Mouse (Mus musculus) heart, embryonic 14.5 days (tissue): ENCODE data around the gene Bcl2l12. TPM values are rescaled to one million over a fixed set of nuclear protein-coding genes. Genes with fewer than 3 reads are reported as not detected.
A peak's percentile ranks its signal among the peaks of the same experiment; 100 is the strongest.

ENCODE experiments used
- ATAC-seq: fragments of 200-750 bp; cut with Nextera tagmentation; 2 replicates; pipeline ENCODE4 v1.8.0; 2017; ENCODE audit warnings: low read depth, moderate TSS enrichment; ENCODE audit not compliant: insufficient number of reproducible peaks, insufficient read depth, low FRiP score
- H3K27ac ChIP-seq, 2 experiments: fragments of 200-500 bp in 1 of 2; fragments of 300-500 bp in 1 of 2; sonication (generic) in 1 of 2; replicated peaks in 1 of 2; 2 replicates each; pipeline ENCODE4 v1.5.1; 2012 to 2014; ENCODE audit warnings: low read depth in 2 of 2, low read length in 2 of 2, control low read depth in 1 of 2, mild to moderate bottlenecking in 1 of 2, mixed read lengths in 1 of 2; ENCODE audit not compliant: control insufficient read depth in 1 of 2, insufficient read depth in 1 of 2
- H3K27me3 ChIP-seq: fragments of 300-500 bp; sonication (generic); 2 replicates; pipeline ENCODE4 v1.6.1; 2014; ENCODE audit warnings: mild to moderate bottlenecking, low read length, control low read depth; ENCODE audit not compliant: control insufficient read depth, insufficient read depth
- H3K36me3 ChIP-seq: fragments of 300-500 bp; sonication (generic); 2 replicates; pipeline ENCODE4 v1.6.1; 2014; ENCODE audit warnings: mild to moderate bottlenecking, control low read depth, low read length, mixed read lengths; ENCODE audit not compliant: control insufficient read depth, insufficient read depth
- H3K4me1 ChIP-seq, 2 experiments: fragments of 200-500 bp in 1 of 2; fragments of 300-500 bp in 1 of 2; sonication (generic) in 1 of 2; 2 replicates each; pipeline ENCODE4 v1.6.1; 2012 to 2014; ENCODE audit warnings: low read length in 2 of 2, control low read depth in 1 of 2, mixed read lengths in 1 of 2; ENCODE audit not compliant: control insufficient read depth in 2 of 2, insufficient read depth in 2 of 2
- H3K4me2 ChIP-seq: fragments of 300-500 bp; sonication (generic); 2 replicates; pipeline ENCODE4 v1.6.1; 2014; ENCODE audit warnings: mild to moderate bottlenecking, low read length
- H3K4me3 ChIP-seq, 2 experiments: fragments of 200-500 bp in 1 of 2; fragments of 300-500 bp in 1 of 2; sonication (generic) in 1 of 2; 2 replicates each; pipeline ENCODE4 v1.5.1; 2012 to 2014; ENCODE audit warnings: low read length in 2 of 2, mild to moderate bottlenecking in 2 of 2, control low read depth in 1 of 2, low read depth in 1 of 2, moderate library complexity in 1 of 2; ENCODE audit not compliant: control insufficient read depth in 1 of 2, insufficient read depth in 1 of 2
- H3K9ac ChIP-seq: fragments of 300-500 bp; sonication (generic); 2 replicates; pipeline ENCODE4 v1.6.1; 2014; ENCODE audit warnings: mild to moderate bottlenecking, low read length
- H3K9me3 ChIP-seq: fragments of 300-500 bp; sonication (generic); 2 replicates; pipeline ENCODE4 v1.6.1; 2016; ENCODE audit warnings: low read length, control low read depth; ENCODE audit not compliant: control insufficient read depth
- WGBS: fragments of 180-500 bp; shearing (Covaris S2); extraction: QIAGEN DNeasy Blood & Tissue Kit; methylation state at CpG from one replicate; pipeline ENCODE4 v1.1.7; 2014; 5-methylcytosine and 5-hydroxymethylcytosine counted together
- polyA plus RNA-seq: library from polyadenylated mRNA; unstranded; fragments of >200 nt; fragmentation: Nextera tagmentation; extraction: Ambion mirVana; gene quantifications from 2 replicates; pipeline ENCODE4 v1.2.1, GENCODE M21; 2014

The Bcl2l12 gene
- polyA plus RNA-seq, 1 experiment from 2014 or later: 35.4 TPM

DNA sequence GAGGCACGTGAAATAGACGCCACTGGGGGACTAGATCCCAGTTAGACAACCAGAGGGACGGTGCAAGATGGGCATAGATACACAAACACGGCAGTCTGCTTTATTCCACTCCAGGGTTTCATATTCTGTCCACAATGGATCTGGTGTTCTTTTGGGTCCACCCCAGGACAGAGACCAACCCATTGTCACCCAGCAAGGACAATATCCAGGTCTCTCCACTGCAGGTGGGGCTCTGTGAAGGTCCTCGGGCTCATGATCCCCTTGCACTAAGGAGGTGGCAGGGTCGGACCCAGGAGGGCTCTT lies 23.4 kb downstream of the Bcl2l12 start:
- H3K9me3 ChIP-seq: no peaks in the 10 kb centered on the region
- peaks cover 46% of the 10 kb centered on the region for H3K36me3 ChIP-seq
- peak overlapping the region; percentile 80 for H3K4me2 ChIP-seq
- H3K4me3 ChIP-seq: no peak overlapping the region
- no peak for ATAC-seq
- H3K27ac ChIP-seq: no peak overlapping the region
- WGBS: 21% methylated on average over 6 of the region's 6 CpGs
- no peak overlapping the region for H3K9ac ChIP-seq
- H3K4me1 ChIP-seq: peaks cover 4 to 23% of the 10 kb centered on the region in 2 experiments; a peak in 3 of 4 replicates
- H3K27me3 ChIP-seq: no peaks in the 10 kb centered on the region

DNA sequence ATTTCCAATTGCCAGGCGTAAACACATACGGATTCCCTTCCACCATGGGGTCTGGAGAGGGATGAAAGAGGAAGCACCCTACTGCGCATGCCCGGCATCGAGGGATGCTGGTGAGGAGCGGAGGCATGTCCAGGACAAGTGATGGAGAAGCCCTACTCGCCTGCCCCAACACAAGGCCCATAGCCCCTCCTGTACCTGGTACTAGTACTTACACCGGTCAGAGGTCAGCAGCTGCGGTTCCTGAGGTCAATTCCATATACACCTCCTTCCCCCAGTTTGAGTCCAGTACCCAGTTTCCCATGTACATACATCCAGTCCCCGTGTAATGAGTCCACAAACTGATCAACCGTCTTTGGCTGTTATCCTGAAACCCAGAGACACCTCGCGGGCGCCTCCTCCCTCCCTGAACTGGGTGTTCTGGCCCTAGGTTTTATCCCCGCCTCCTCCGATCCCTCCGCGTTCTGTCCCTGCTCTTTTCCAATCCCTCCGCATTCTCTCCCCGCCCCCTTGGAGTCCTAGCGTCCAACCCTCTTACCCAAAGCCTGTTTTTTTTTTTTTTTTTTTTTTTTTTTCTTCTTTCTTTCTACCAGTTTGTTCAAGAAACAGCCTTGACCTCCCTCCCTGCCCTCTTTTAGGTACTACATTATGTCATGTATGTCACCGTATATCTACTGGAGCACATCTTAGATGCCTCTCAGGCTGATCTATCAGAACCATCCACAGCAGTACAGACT lies 24.0 kb downstream of the Bcl2l12 start, which contains the start of gene Cpt1c:
Cpt1c (minus strand) TSS at position 469 of the 734 bp plus-strand sequence.
- no peaks in the 10 kb centered on the region for H3K27me3 ChIP-seq
- H3K9me3 ChIP-seq: no peaks in the 10 kb centered on the region
- H3K9ac ChIP-seq: peak within 1 kb of the TSS; percentile 68
- peaks cover 4 to 23% of the 10 kb centered on the region in 2 experiments; a peak in 3 of 4 replicates for H3K4me1 ChIP-seq
- peak within 1 kb of the TSS; percentile 80 for H3K4me2 ChIP-seq
- peak within 1 kb of the TSS; percentile 42 to 50 for H3K4me3 ChIP-seq
- H3K27ac ChIP-seq: peak within 1 kb of the TSS; percentile 30 to 53
- H3K36me3 ChIP-seq: peaks cover 41% of the 10 kb centered on the region
- ATAC-seq: no peak
- WGBS: 3% methylated on average over 22 of the region's 22 CpGs

DNA sequence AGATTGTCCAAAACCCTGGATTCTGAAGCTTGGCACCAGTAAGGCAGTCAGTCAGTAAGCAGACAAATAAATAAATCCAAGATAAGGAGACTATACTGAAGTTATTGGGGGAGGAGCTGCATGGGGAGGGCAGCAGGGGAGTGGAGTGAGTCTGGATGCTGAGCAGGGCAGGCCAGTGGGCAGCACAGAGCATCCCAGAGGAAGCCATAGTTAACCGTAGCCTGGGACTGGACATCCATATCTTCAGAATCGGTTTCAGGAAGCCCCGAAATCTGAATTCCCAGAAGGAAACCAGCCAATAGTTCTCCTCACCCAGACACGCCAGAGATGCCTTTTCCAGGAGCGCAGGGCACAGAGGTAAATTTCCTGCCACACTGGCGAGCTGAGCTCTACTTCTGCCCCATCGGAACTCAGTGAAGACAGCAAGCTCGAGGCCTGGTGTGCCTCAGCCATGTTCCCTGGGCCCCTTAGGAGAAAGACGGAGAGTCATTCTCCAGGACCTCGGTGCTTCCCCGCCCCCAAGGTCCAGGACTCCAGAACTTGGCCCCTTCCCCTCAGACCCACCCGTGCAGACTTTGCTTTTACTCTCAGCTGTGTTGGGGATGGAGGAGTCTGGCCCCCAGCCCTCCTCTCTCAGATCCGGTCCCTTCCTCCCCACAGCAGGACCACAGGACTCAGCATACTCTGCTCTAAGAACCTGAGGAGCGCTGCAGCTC lies 24.9 kb downstream of the Bcl2l12 start:
- Histone ChIP-seq H3K4me3 (peak overlapping the region; percentile 42 to 50), H3K27ac (peak overlapping the region in 1 of 2 experiments; percentile 53; a peak in 1 of 4 replicates), H3K36me3 (peaks cover 31% of the 10 kb centered on the region), H3K4me1 (peaks cover 4 to 23% of the 10 kb centered on the region in 2 experiments; a peak in 3 of 4 replicates), H3K4me2 (peak overlapping the region; percentile 80), H3K9ac (peak overlapping the region; percentile 68), H3K9me3 (no peaks in the 10 kb centered on the region), H3K27me3 (no peaks in the 10 kb centered on the region)
- ATAC-seq: no peak
- 45% methylated on average over 14 of the region's 14 CpGs for WGBS

DNA sequence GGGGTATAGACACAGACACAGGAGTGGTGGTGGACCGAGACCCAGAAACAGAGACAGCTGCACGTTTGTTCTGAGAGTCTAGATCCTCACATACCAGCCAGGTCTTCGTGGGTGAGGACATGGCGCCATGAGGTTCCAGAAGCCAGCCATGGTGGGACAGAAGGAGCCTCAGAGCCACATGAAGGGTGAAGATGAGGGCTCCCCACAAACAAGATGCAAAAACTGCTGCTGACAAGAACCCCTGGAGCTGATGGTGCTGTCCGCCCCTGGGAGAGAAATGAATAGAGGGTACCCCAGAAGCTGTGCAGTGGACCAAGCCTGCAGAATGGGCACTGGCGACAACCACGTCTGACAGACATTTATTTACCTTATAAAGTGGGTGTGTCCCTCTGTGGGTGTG lies 27.4 kb downstream of the Bcl2l12 start:
- Histone ChIP-seq H3K27me3 (no peaks in the 10 kb centered on the region), H3K27ac (no peak overlapping the region), H3K36me3 (peaks cover 7% of the 10 kb centered on the region), H3K9ac (peak overlapping the region; percentile 72), H3K4me1 (peaks cover 4 to 23% of the 10 kb centered on the region in 2 experiments; a peak in 3 of 4 replicates), H3K4me3 (no peak overlapping the region), H3K9me3 (no peaks in the 10 kb centered on the region), H3K4me2 (peak overlapping the region; percentile 86)
- no peak for ATAC-seq
- 73% methylated on average over 7 of the region's 7 CpGs for WGBS

DNA sequence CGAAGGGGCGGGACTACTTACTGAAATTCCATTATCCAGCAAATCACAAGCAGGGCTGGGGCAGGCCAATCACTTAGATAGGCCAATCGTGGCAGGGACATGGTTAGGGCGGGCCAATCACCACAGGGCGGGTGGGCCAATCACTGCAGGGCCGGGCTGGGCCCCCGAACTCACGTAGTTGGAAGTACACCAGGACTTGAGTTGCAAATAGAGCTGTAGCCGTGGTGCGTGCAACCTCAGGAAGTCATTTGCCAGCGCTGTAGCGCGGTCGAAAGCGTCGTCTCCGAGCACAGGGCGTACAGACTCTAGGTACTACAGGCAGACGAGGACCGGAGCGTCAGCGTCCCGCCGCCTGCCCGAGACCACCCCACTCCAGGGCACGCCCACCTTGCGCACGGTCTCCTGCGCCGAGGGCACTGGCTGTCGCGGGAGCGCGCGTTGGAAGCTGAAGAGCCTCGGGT lies 28.3 kb downstream of the Bcl2l12 start:
- under 1% methylated on average over 36 of the region's 36 CpGs for WGBS
- H3K27ac ChIP-seq: peak overlapping the region; percentile 76 to 88
- H3K4me3 ChIP-seq: peak overlapping the region; percentile 55 to 84
- H3K9me3 ChIP-seq: no peaks in the 10 kb centered on the region
- peak overlapping the region; percentile 86 for H3K4me2 ChIP-seq
- H3K9ac ChIP-seq: peak overlapping the region; percentile 72
- H3K36me3 ChIP-seq: no peaks in the 10 kb centered on the region
- no peaks in the 10 kb centered on the region for H3K27me3 ChIP-seq
- ATAC-seq: peak; percentile 94
- H3K4me1 ChIP-seq: peaks cover 4 to 23% of the 10 kb centered on the region in 2 experiments; a peak in 3 of 4 replicates

DNA sequence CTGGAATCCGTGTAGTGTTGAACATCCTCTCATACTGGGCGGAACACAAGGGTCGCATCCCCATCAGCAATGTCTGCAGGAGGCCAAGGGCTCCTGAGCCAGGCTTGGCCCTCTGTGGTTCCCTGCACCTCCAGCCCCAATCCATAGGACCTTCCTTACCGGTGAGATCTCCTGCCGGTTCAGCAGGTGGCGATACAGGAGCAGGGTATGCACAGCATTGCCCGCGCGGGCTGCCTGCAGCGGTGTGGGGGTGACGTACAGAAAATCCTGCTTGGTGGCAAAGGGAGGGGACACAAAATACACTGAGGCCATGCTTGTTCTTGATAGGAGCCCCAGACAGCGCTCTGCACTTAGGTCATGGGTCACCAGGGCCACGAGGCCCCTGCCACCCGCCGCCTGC lies 31.9 kb downstream of the Bcl2l12 start:
- Histone ChIP-seq H3K27ac (no peak overlapping the region), H3K9me3 (no peaks in the 10 kb centered on the region), H3K27me3 (no peaks in the 10 kb centered on the region), H3K4me2 (no peak overlapping the region), H3K36me3 (0 out of 2 replicates have a peak, but pooled peaks cover 4% of the 10 kb centered on the region), H3K9ac (no peak overlapping the region), H3K4me1 (peaks cover 4 to 11% of the 10 kb centered on the region in 2 experiments; a peak in 3 of 4 replicates), H3K4me3 (no peak overlapping the region)
- 69% methylated on average over 15 of the region's 15 CpGs for WGBS
- no peak for ATAC-seq

DNA sequence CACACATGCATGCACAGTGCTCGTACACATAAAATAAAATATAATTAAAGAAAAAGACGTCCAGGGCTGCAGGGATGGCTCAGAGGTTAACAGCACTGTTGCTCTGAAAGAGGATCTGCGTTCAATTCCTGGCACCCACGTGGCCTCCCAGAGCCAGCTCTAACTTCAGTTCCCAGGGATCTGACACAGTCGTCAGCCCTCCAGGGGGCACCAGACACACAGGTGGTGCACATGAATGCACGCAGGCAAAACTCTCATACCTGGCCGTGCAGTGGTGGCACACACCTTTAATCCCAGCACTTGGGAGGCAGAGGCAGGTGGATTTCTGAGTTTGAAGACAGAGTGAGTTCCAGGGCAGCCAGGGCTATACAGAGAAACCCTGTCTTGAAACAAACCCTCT lies 32.5 kb downstream of the Bcl2l12 start:
- 75% methylated on average over 7 of the region's 7 CpGs for WGBS
- Histone ChIP-seq H3K27ac (no peak overlapping the region), H3K27me3 (no peaks in the 10 kb centered on the region), H3K36me3 (0 out of 2 replicates have a peak, but pooled peaks cover 4% of the 10 kb centered on the region), H3K9ac (no peak overlapping the region), H3K9me3 (no peaks in the 10 kb centered on the region), H3K4me1 (peaks cover 3 to 6% of the 10 kb centered on the region in 2 experiments; a peak in 3 of 4 replicates), H3K4me2 (no peak overlapping the region), H3K4me3 (no peak overlapping the region)
- no peak for ATAC-seq
